Mouse (Mus musculus): ENCODE results near the gene Pax5.

Gene Pax5

GRCm38 (mm10) chr4:44705151-44705550 is 5.1 kb downstream of the Pax5 start:
- no peak for DNase-seq

- DNase-seq = peak; percentile 84 to 93
These were observed 5.9 kb downstream of the Pax5 start for GRCm38 (mm10) chr4:44704369-44704745.

DNA sequence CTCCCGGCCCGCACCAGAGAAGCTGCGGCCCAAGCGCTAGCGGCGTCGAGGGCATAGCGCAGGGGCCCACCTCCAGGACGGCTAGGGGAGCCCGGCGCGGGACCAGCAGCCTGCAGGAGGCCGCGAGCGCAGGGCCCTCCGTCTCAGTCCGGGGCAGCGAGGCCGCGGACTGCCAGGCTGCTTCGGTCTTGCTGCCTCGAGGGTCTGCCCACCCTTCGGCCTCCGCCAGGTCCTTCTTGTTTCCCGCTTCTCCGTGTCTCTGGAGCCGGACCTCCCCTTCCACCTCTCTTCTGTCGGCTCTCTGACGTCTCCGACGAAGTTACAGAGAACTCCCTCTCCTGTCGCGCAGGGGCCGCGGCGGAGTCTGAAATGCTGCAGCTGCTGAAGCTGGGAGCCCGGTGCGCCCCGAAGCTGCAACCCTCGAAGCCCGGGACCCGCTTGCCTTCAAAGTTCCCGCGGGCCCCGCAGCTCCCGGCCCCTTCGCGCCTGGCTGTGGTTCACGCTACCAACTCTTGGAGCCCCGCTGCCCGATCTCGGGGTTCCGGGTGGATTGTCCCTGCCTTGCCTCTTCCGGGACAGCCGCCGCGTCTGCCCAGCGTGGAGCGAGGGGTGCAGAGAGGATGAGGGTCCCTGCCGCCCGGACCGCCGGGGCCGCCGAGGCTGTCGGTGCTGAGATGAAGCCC is 6.5 kb downstream of the Pax5 start:
- DNase-seq = no peak

DNA sequence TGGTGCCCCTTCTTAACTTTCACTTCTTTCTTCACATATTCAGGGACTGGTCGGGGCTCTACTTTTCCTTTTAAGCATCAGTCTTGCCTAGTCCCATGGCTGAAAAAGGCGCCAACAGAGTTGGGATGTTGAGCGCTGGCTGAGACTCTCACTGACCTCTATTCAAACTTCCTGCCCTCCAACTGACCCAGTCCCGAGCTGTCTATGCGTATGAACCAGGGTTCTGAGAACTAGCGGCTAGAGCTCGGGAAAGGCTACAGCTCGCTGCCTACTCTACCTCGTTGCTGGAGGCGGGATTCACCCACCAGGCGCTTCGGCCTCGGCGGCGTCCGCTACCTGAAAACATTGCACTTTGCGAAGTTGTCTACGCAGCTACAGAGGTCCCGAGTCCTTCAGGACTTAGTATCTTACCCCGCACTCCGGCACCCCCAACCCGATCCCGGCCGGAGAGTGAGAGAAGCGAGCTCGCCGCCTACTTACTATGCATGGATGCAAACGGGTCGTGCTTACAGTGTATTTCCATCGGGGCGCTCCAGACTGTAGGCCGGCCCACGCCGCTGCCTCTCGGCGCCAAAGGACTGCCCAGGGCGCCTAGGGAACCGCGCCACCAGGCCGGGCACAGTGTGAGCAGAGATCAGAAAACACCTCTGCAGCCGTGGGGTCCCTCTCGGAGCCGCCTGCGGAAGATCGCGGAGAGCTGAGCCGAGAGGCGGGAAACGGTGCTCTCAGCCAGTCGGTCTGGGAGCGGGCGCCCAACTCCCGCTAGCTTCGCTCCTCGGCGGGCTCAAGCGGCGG is 7.2 kb downstream of the Pax5 start:
- DNase-seq = peak in 1 of 2 experiments; percentile 32

DNA sequence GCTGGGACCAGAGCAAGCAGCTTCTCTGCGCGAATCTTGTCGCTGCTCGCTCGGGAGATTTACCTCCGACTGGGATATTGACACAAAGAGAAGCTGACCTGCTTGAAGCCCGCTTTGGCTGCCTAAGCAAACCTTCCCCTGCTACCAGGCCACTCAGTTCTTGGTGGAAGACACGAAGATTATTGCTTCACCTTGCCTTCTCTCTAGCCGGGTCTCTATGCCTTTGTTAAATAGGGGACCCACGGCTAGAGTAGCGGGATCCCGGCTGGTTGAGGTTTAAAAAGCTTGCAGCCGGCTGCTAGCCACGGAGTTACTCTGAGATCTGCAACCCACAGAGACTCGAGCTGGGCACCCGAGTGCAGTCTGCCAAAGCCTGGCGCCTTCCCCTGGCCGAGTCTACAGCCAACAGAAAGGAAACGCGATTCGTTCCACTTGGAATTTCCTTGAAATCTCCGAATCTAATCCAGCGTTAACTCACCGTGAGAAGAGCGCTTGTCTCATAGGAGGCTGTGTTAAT is 8.2 kb downstream of the Pax5 start:
- DNase-seq = no peak

GRCm38 (mm10) chr4:44701513-44701912 is 8.8 kb downstream of the Pax5 start:
- no peak for DNase-seq

- no peak for DNase-seq
These were observed 13.6 kb downstream of the Pax5 start for GRCm38 (mm10) chr4:44696676-44697075.

- DNase-seq = no peak
These were observed 15.9 kb downstream of the Pax5 start for GRCm38 (mm10) chr4:44694369-44694768.

DNA sequence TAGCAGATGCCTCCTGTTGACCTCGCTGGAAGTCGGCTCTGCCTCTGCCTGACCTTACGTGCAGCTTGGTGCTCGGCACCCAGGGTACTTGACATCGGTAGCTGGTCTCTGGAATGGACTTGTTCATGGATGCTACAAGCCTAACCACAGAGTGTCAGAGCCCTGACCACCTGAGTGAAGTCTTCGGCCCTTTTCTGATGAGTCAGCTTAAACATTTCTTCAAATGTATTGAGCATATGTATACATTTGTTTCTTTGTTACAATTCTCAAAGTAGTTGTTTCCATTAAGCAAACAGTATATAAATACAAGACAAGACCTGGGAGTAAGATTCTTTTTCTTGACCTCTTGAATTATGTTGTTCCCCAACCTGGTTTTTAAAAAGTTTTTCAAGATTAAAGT is 24.7 kb downstream of the Pax5 start:
- DNase-seq = no peak

DNA sequence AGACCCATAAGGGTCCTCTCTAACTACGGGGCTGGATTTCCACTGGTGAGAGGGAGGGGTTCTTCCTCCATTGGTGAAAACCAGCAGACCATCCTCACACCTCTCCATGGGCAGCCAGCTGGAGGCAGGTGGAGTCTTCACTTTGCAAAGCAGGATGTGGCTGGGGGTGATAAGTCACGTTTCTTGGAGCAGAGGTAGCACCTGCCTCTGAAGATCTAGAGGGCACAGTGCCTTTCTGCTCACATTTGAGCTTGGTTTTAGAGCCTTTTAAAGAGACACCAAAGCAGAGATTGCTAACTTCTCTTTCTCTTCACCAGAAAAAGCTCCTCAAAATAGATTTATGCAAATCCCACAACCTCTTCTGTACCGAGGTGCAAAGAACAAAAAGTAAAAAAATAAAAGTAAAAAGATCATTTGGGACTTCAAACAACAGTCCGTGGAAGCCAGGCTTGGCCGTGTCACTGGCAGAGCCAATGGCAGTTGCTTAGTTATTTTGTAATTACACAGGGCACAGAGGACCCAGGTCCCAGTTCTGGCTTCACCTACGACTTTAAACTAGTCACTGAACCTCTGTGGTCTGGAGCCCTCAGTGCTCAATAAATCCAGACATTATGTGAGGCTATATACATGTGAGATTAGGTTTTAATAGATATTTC is 29.9 kb downstream of the Pax5 start:
- DNase-seq = no peak

DNA sequence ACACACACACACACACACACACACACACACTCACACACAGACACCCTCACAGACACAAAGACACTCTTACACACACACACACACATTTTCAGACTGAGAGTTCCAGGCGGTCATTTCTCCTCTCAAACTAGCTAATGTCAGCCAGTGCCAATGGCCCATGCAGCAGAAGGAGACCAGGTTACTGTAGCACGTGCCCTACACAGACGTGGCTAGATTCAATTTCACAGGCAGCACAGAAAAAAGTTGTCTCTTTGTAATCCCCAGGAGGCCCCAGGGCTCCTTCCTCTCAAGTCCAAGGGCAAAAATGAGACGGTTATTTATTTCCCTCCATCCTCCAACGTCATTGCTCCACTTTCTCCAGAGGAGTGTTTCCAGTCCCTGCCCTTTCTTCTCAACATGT is 31.6 kb downstream of the Pax5 start:
- DNase-seq = no peak

- no peak for DNase-seq
These were observed 32.3 kb downstream of the Pax5 start for GRCm38 (mm10) chr4:44678026-44678425.

- no peak for DNase-seq
These were observed 35.3 kb downstream of the Pax5 start for GRCm38 (mm10) chr4:44674973-44675372.

DNA sequence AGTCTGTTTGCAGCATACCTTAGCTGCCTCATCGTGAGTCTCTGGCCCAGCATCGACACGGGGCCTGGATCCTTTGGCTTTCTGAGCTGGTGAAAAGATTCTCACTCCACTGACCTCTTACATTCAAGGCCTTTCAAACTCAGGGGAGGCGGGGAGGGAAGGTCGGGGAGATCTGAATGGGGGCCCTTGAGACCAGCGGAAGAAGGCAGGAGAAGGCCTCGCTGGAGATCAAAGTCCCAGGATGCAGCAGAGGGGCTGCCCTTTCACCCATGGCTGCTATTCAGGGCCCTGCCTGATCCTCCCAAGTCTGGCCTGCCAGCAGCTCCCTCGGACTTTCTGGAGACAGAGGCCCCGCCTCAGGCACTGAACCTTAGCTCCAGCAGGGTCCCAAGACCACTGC is 36.6 kb downstream of the Pax5 start:
- DNase-seq = peak; percentile 16 to 18

- peak in 1 of 2 experiments; percentile 17 for DNase-seq
These were observed 37.9 kb downstream of the Pax5 start for GRCm38 (mm10) chr4:44672216-44672937.

DNA sequence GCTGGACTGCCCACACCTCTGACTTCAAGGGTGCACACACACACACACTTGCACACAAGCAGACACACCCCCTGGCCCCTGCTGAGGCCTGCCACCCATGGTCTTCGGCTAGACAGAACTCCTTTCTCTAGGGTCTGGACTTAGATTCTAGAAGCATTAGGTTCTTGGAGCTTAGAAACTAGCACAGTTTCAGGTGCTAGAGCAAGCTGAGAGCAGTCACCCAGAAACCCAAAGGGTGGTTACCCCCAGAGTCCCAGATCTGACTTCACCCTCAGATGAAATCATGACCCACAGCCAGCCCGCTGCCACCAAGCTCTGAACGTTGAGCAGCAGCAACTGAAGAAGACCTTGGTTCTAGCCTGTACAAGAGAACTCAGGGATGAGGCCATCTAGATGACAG is 38.8 kb downstream of the Pax5 start:
- DNase-seq = no peak

GRCm38 (mm10) chr4:44671035-44671434 is 39.3 kb downstream of the Pax5 start:
- DNase-seq = no peak

GRCm38 (mm10) chr4:44670380-44670779 is 39.9 kb downstream of the Pax5 start:
- no peak for DNase-seq

DNA sequence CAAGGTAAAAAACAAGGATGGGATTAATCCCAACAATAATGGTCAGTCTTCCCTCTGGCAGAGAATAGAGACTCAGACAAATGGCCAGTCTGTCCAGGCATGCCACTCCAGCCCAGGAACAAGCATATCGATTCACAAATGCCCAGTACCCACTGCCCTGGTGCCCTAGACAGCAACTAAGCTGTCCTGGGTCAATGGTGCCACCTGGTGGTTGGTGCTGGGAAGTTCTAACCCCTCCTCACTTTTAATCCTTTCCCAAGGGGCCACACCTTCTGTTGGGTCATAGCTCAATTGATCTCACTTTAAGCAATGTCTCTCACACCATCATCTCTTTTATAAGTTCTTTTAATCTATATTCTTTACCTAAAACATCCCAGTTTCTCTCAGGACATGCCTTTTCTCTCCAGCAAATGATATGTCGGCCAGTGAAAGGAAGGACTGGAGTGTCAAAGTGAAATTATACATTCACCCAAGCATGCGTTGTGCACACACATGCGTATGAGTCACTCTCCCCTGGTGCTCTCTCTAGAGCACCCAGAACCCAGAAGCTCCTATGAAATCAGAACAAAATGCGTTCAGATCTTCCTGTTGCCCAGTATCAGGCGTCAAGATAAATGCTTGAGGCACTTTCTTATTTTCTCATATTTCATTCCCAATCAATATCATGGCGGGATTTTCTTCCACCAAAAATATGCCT is 40.7 kb downstream of the Pax5 start:
- DNase-seq = peak in 1 of 2 experiments; percentile 57

DNA sequence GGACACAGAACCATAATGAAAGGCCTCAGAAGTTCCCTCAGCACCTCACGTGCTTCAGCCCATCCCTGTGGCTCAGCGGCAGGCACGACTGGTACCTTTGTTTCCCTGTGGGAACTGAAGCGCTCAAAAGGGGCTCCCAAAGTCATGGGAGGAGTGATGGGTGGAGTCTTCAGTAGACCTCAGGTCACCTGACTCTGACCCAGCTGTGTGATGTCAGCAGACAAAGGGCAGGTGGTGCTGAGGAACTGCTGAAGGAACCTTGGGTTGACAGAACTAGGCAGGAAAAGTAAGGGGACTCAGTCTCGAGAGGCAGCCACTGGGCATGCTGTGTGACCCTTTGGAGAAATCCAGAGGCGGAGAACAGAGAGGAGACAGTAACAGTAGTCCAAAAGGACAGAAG is 41.7 kb downstream of the Pax5 start:
- DNase-seq = no peak

- no peak for DNase-seq
These were observed 42.1 kb downstream of the Pax5 start for GRCm38 (mm10) chr4:44668172-44668571.

DNA sequence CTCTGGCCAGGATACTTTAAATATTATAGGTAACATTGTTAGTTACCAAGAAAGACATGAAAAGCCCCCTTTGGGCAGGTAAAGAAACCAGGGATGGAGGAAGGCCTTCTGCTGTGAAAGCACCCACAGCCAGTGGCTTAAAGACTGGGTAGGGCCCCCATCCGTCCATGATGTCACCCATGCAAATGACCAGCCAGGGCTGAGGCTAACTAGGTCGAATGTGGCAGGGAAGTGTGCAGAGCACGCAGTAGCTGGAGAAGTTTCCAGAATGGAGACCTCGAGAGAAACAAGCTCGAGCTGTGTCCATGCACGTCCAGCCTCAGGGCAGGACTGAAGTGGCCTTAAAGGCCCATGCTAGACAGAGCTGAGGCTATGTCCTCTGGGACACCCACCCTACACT is 42.9 kb downstream of the Pax5 start:
- DNase-seq = no peak

DNA sequence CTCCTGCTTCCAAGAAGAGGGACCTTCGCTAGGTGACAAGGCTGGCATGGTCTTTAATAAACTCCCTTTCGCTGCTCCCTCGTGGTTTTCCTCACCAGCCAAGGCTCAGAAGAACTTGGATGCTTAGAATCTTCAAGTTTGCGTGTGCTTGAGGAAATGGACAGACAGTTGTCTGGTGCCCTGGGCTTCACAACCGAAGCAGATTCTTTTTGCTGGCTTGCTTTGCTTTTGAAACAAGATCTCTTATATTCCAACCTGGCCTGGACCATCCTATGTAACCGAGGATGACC is 45.6 kb downstream of the Pax5 start:
- no peak for DNase-seq
